Mouse (Mus musculus): ENCODE results near the gene Pfkfb3. TPM values are rescaled to one million over a fixed set of nuclear protein-coding genes. Genes with fewer than 3 reads are reported as not detected.
A peak's percentile ranks its signal among the peaks of the same experiment; 100 is the strongest.

The Pfkfb3 gene
- polyA plus RNA-seq, 2 experiments = 11.4 to 19.6 TPM

DNA sequence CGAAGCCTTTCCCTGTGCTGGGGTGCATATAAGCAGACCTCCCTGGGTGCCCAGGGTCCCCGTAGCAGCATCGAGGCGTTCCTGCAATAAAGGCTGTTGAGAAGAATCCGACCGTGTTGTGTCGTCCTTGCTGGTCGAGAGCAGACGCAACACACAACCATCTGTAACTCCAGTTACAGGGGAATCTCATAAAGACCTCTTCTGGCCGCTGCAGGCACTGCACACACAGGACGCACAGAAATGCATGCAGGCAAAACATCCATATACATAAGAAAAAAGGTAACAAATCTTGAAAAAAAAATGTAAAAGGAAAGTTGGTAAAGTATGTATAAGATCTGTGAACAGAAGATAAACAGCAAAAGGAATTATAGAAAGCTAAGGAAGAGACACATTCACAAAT, 117.5 kb downstream of the Pfkfb3 start:
- Histone ChIP-seq H3K36me3 (ENCODE audit: control insufficient read depth, insufficient read depth, low read length) (no peaks in the 10 kb centered on the region), H3K4me1 (ENCODE audit: control insufficient read depth, insufficient read depth, low read length) (no peaks in the 10 kb centered on the region), H3K4me3 (replicated peaks; ENCODE audit: low read length) (no peak overlapping the region), H3K4me2 (replicated peaks; ENCODE audit: low read depth, low read length, severe bottlenecking) (no peak overlapping the region), H3K27me3 (ENCODE audit: control insufficient read depth, insufficient read depth, low read length) (no peaks in the 10 kb centered on the region), H3K9me3 (ENCODE audit: control insufficient read depth, low read length) (no peaks in the 10 kb centered on the region), H3K9ac (ENCODE audit: low read depth, low read length, severe bottlenecking) (no peak overlapping the region), H3K27ac (replicated peaks; ENCODE audit: low read depth, low read length) (no peak overlapping the region)
- DNase-seq (ENCODE audit: low spot score) = no peak
- no peak for TF ChIP-seq POLR2A (IDR thresholded peaks at IDR 0.05; ENCODE audit: borderline replicate concordance, extremely low read depth, insufficient read depth, insufficient read length)
- no peak for ATAC-seq (ENCODE audit: low FRiP score, low read depth)
- WGBS = 94% methylated on average over 11 of the region's 11 CpGs

DNA sequence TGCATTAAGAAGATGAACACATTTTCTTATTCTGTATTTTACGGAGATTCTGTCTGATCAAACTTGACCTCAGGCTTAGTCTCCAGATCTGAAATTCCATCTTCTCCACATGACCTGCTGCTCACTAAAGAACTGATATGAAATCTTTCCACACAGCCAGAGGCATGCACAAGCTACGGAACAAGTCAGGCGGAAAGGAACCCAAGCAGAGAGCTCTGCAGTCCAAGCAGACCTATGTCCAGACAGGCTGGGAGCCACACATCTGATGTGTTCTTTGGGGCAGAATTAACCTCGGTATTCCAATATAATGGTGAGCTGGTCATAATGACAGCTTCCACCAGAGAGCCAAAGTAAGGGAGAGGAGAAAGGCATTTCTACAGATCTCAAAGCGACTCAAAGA, 120.5 kb downstream of the Pfkfb3 start:
- Histone ChIP-seq H3K9ac (ENCODE audit: low read depth, low read length, severe bottlenecking) (no peak overlapping the region), H3K27ac (replicated peaks; ENCODE audit: low read depth, low read length) (no peak overlapping the region), H3K4me1 (ENCODE audit: control insufficient read depth, insufficient read depth, low read length) (no peaks in the 10 kb centered on the region), H3K4me2 (replicated peaks; ENCODE audit: low read depth, low read length, severe bottlenecking) (no peak overlapping the region), H3K9me3 (ENCODE audit: control insufficient read depth, low read length) (no peaks in the 10 kb centered on the region), H3K27me3 (ENCODE audit: control insufficient read depth, insufficient read depth, low read length) (no peaks in the 10 kb centered on the region), H3K4me3 (replicated peaks; ENCODE audit: low read length) (no peak overlapping the region), H3K36me3 (ENCODE audit: control insufficient read depth, insufficient read depth, low read length) (no peaks in the 10 kb centered on the region)
- no peak for DNase-seq (ENCODE audit: low spot score)
- WGBS = 92% methylated on average over 5 of the region's 5 CpGs
- no peak for TF ChIP-seq POLR2A (IDR thresholded peaks at IDR 0.05; ENCODE audit: borderline replicate concordance, extremely low read depth, insufficient read depth, insufficient read length)
- ATAC-seq (ENCODE audit: low FRiP score, low read depth) = no peak

DNA sequence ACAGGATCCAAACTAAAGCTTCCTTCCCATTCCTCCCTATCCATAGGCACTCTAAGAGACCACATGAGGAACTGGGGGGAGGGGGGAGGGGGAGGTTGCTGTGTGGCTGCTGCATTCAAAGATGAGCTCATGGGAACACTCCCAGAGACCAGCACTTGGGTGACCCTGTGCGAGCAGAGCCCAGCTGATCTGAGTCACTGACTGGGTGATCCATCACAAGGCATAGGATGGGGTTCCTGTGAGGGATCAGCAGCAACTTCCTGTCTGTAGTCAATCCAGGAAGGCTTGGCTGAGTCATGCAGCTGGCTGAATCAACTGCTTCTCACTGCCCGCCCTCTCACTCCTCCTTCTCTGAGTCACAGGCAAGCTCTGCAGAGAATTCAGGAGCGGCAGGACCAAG, 124.3 kb downstream of the Pfkfb3 start:
- Histone ChIP-seq H3K4me2 (replicated peaks; ENCODE audit: low read depth, low read length, severe bottlenecking) (no peak overlapping the region), H3K4me1 (ENCODE audit: control insufficient read depth, insufficient read depth, low read length) (0 out of 2 replicates have a peak, but pooled peaks cover 4% of the 10 kb centered on the region), H3K27me3 (ENCODE audit: control insufficient read depth, insufficient read depth, low read length) (no peaks in the 10 kb centered on the region), H3K9me3 (ENCODE audit: control insufficient read depth, low read length) (no peaks in the 10 kb centered on the region), H3K4me3 (replicated peaks; ENCODE audit: low read length) (no peak overlapping the region), H3K27ac (replicated peaks; ENCODE audit: low read depth, low read length) (no peak overlapping the region), H3K36me3 (ENCODE audit: control insufficient read depth, insufficient read depth, low read length) (no peaks in the 10 kb centered on the region), H3K9ac (ENCODE audit: low read depth, low read length, severe bottlenecking) (no peak overlapping the region)
- WGBS = 36% methylated on average over 3 of the region's 3 CpGs
- DNase-seq (ENCODE audit: low spot score) (peak; percentile 72), ATAC-seq (ENCODE audit: low FRiP score, low read depth) (0 out of 2 replicates have a peak, but pooled peaks have one; percentile 53)
- TF ChIP-seq POLR2A (IDR thresholded peaks at IDR 0.05; ENCODE audit: borderline replicate concordance, extremely low read depth, insufficient read depth, insufficient read length) = no peak

DNA sequence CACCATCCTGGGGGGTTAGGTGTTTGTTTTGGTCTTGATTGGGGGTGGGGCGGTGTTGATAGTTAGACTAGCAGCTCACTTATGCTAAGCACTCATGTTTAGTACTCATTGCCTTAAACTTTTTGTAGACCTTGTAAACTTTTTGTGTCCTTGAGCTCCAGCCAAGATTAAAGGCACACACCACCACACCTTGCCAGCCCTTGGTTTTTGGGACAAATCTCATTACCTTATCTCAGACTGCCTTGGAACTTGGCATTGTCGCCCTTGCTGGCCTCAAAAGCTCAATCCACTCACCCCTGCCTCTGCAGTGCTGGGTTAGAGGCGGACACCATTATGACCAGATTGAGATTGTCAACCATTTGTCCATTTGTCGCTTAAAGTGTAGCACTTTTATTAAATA, 125.3 kb downstream of the Pfkfb3 start:
- Histone ChIP-seq H3K27ac (replicated peaks; ENCODE audit: low read depth, low read length) (no peak overlapping the region), H3K9ac (ENCODE audit: low read depth, low read length, severe bottlenecking) (no peak overlapping the region), H3K4me2 (replicated peaks; ENCODE audit: low read depth, low read length, severe bottlenecking) (no peak overlapping the region), H3K27me3 (ENCODE audit: control insufficient read depth, insufficient read depth, low read length) (no peaks in the 10 kb centered on the region), H3K4me3 (replicated peaks; ENCODE audit: low read length) (no peak overlapping the region), H3K36me3 (ENCODE audit: control insufficient read depth, insufficient read depth, low read length) (no peaks in the 10 kb centered on the region), H3K9me3 (ENCODE audit: control insufficient read depth, low read length) (no peaks in the 10 kb centered on the region), H3K4me1 (ENCODE audit: control insufficient read depth, insufficient read depth, low read length) (0 out of 2 replicates have a peak, but pooled peaks cover 4% of the 10 kb centered on the region)
- TF ChIP-seq POLR2A (IDR thresholded peaks at IDR 0.05; ENCODE audit: borderline replicate concordance, extremely low read depth, insufficient read depth, insufficient read length) = no peak
- no peak for ATAC-seq (ENCODE audit: low FRiP score, low read depth)
- WGBS = 78% methylated on average over 4 of the region's 4 CpGs
- no peak for DNase-seq (ENCODE audit: low spot score)

DNA sequence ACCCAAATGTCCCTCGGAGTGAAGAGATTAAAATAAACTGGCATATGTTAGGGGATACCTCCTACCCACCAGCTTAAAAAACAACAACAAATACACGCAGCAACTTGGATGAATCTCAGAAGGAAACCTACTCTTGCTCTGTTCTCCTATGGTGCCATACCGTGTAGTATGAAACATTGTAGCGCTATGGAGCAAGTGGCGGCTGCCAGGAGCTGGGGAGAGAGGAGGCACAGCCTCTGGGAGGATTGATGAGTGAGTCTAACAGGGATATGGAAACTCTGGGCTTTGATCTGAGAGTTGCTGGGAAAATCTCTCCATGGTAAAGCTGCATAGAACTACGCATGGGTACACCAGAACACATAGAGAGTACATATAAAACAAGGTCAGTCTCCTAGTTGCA, 126.3 kb downstream of the Pfkfb3 start:
- no peaks in the 10 kb centered on the region for H3K9me3 ChIP-seq (ENCODE audit: control insufficient read depth, low read length)
- no peak for TF ChIP-seq POLR2A (IDR thresholded peaks at IDR 0.05; ENCODE audit: borderline replicate concordance, extremely low read depth, insufficient read depth, insufficient read length)
- H3K27me3 ChIP-seq (ENCODE audit: control insufficient read depth, insufficient read depth, low read length) = no peaks in the 10 kb centered on the region
- H3K9ac ChIP-seq (ENCODE audit: low read depth, low read length, severe bottlenecking) = no peak overlapping the region
- no peak overlapping the region for H3K4me3 ChIP-seq (replicated peaks; ENCODE audit: low read length)
- no peaks in the 10 kb centered on the region for H3K36me3 ChIP-seq (ENCODE audit: control insufficient read depth, insufficient read depth, low read length)
- no peak overlapping the region for H3K27ac ChIP-seq (replicated peaks; ENCODE audit: low read depth, low read length)
- 0 out of 2 replicates have a peak, but pooled peaks cover 4% of the 10 kb centered on the region for H3K4me1 ChIP-seq (ENCODE audit: control insufficient read depth, insufficient read depth, low read length)
- 86% methylated on average over 6 of the region's 6 CpGs for WGBS
- H3K4me2 ChIP-seq (replicated peaks; ENCODE audit: low read depth, low read length, severe bottlenecking) = no peak overlapping the region
- DNase-seq (ENCODE audit: low spot score) (no peak), ATAC-seq (ENCODE audit: low FRiP score, low read depth) (no peak)

DNA sequence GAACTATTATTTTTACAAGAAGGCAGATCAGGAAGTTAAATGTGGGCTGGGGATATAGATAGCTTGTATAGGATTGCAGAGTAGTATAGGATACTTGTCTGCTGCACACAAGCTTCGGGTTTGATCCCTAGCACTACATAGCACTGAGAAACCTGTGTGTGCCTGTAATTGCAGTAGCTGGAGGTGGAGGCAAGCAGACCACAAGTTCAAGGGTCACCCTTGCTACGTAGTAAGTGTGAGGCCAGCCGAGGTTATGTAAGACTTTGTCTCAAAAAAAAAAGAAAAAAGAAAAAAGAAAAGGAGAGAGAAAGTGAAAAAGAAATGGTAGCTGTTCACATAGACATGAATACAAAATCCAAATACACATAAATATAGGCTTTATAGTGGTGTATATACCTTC, 127.5 kb downstream of the Pfkfb3 start:
- Histone ChIP-seq H3K9me3 (ENCODE audit: control insufficient read depth, low read length) (no peaks in the 10 kb centered on the region), H3K4me1 (ENCODE audit: control insufficient read depth, insufficient read depth, low read length) (0 out of 2 replicates have a peak, but pooled peaks cover 4% of the 10 kb centered on the region), H3K27me3 (ENCODE audit: control insufficient read depth, insufficient read depth, low read length) (no peaks in the 10 kb centered on the region), H3K4me2 (replicated peaks; ENCODE audit: low read depth, low read length, severe bottlenecking) (no peak overlapping the region), H3K27ac (replicated peaks; ENCODE audit: low read depth, low read length) (no peak overlapping the region), H3K9ac (ENCODE audit: low read depth, low read length, severe bottlenecking) (no peak overlapping the region), H3K4me3 (replicated peaks; ENCODE audit: low read length) (no peak overlapping the region), H3K36me3 (ENCODE audit: control insufficient read depth, insufficient read depth, low read length) (no peaks in the 10 kb centered on the region)
- WGBS = 54% methylated on average over 3 of the region's 3 CpGs
- no peak for TF ChIP-seq POLR2A (IDR thresholded peaks at IDR 0.05; ENCODE audit: borderline replicate concordance, extremely low read depth, insufficient read depth, insufficient read length)
- DNase-seq (ENCODE audit: low spot score) (no peak), ATAC-seq (ENCODE audit: low FRiP score, low read depth) (no peak)
